Mouse (Mus musculus): Measurements from ENCODE around the gene Apbb1. TPM values are rescaled to one million over a fixed set of nuclear protein-coding genes. Genes with fewer than 3 reads are reported as not detected.

The Apbb1 gene
- polyA plus RNA-seq, 1 experiment from 2014 or later = 106 TPM

Other genes with a start within 250 kb of the Apbb1 start
- not detected in 2 replicates for gene Olfr690, start 247.5 kb downstream of the Apbb1 start, polyA plus RNA-seq (2014; fragmentation: Nextera tagmentation; extraction: Ambion mirVana)
- 0.12 and 0.39 TPM in 2 replicates for gene Olfr691, start 239.4 kb downstream of the Apbb1 start, polyA plus RNA-seq (2014; fragmentation: Nextera tagmentation; extraction: Ambion mirVana)
- gene Olfr692, start 213.4 kb downstream of the Apbb1 start, polyA plus RNA-seq (2014; fragmentation: Nextera tagmentation; extraction: Ambion mirVana) = not detected in 2 replicates
- not detected in 2 replicates for gene Gm5901, start 206.6 kb downstream of the Apbb1 start, polyA plus RNA-seq (2014; fragmentation: Nextera tagmentation; extraction: Ambion mirVana)
- gene Fam160a2, start 181.6 kb downstream of the Apbb1 start, polyA plus RNA-seq (2014; fragmentation: Nextera tagmentation; extraction: Ambion mirVana) = 45.0 and 47.4 TPM in 2 replicates
- 0.15 TPM in 1 of 2 replicates, not detected in the other for gene Cnga4, start 177.1 kb downstream of the Apbb1 start, polyA plus RNA-seq (2014; fragmentation: Nextera tagmentation; extraction: Ambion mirVana)
- 0.13 and 0.51 TPM in 2 replicates for gene Cckbr, start 155.9 kb downstream of the Apbb1 start, polyA plus RNA-seq (2014; fragmentation: Nextera tagmentation; extraction: Ambion mirVana)
- 21.1 and 26.4 TPM in 2 replicates for gene Cavin3, start 99.4 kb downstream of the Apbb1 start, polyA plus RNA-seq (2014; fragmentation: Nextera tagmentation; extraction: Ambion mirVana)
- gene Smpd1, start 27.3 kb downstream of the Apbb1 start, polyA plus RNA-seq (2014; fragmentation: Nextera tagmentation; extraction: Ambion mirVana) = 35.1 and 42.1 TPM in 2 replicates
- not detected in 2 replicates for gene Hpx, start 18.5 kb upstream of the Apbb1 start, polyA plus RNA-seq (2014; fragmentation: Nextera tagmentation; extraction: Ambion mirVana)
- gene Trim3, start 51.9 kb upstream of the Apbb1 start, polyA plus RNA-seq (2014; fragmentation: Nextera tagmentation; extraction: Ambion mirVana) = 35.9 and 37.7 TPM in 2 replicates
- 148 and 151 TPM in 2 replicates for gene Timm10b, start 58.4 kb upstream of the Apbb1 start, polyA plus RNA-seq (2014; fragmentation: Nextera tagmentation; extraction: Ambion mirVana)
- 78.2 and 90.2 TPM in 2 replicates for gene Arfip2, start 58.8 kb upstream of the Apbb1 start, polyA plus RNA-seq (2014; fragmentation: Nextera tagmentation; extraction: Ambion mirVana)
- gene Gm45799, start 58.9 kb upstream of the Apbb1 start, polyA plus RNA-seq (2014; fragmentation: Nextera tagmentation; extraction: Ambion mirVana) = 11.8 and 14.2 TPM in 2 replicates
- 0.39 and 0.79 TPM in 2 replicates for gene Dnhd1, start 69.2 kb upstream of the Apbb1 start, polyA plus RNA-seq (2014; fragmentation: Nextera tagmentation; extraction: Ambion mirVana)
- gene Ilk, start 154.9 kb upstream of the Apbb1 start, polyA plus RNA-seq (2014; fragmentation: Nextera tagmentation; extraction: Ambion mirVana) = 221 and 242 TPM in 2 replicates
- 40.6 and 41.4 TPM in 2 replicates for gene Rrp8, start 155.7 kb upstream of the Apbb1 start, polyA plus RNA-seq (2014; fragmentation: Nextera tagmentation; extraction: Ambion mirVana)
- gene Taf10, start 162.7 kb upstream of the Apbb1 start, polyA plus RNA-seq (2014; fragmentation: Nextera tagmentation; extraction: Ambion mirVana) = 196 and 204 TPM in 2 replicates
- 53.9 and 62.7 TPM in 2 replicates for gene Tpp1, start 170.6 kb upstream of the Apbb1 start, polyA plus RNA-seq (2014; fragmentation: Nextera tagmentation; extraction: Ambion mirVana)
- 21.3 and 21.4 TPM in 2 replicates for gene Dchs1, start 206.0 kb upstream of the Apbb1 start, polyA plus RNA-seq (2014; fragmentation: Nextera tagmentation; extraction: Ambion mirVana)
- 274 and 275 TPM in 2 replicates for gene Mrpl17, start 229.4 kb upstream of the Apbb1 start, polyA plus RNA-seq (2014; fragmentation: Nextera tagmentation; extraction: Ambion mirVana)